Mouse (Mus musculus): ENCODE measurements around the gene Aasdhppt. TPM values are rescaled to one million over a fixed set of nuclear protein-coding genes. Genes with fewer than 3 reads are reported as not detected.
A peak's percentile ranks its signal among the peaks of the same experiment; 100 is the strongest.

Aasdhppt gene
- polyA plus RNA-seq, 1 experiment from 2014 or later, result 28.5 TPM

- no peak overlapping the region for H3K9ac ChIP-seq
- no peak overlapping the region for H3K4me3 ChIP-seq (replicated peaks)
- ATAC-seq (ENCODE audit: insufficient read depth, low FRiP score, low read depth), result no peak
- no peaks in the 10 kb centered on the region for H3K27me3 ChIP-seq (replicated peaks)
- WGBS, result 95% methylated on average over 3 of the region's 3 CpGs
- no peaks in the 10 kb centered on the region for H3K9me3 ChIP-seq
- no peak overlapping the region for H3K4me2 ChIP-seq
- H3K27ac ChIP-seq, result no peak overlapping the region
- H3K36me3 ChIP-seq, result no peaks in the 10 kb centered on the region
- no peaks in the 10 kb centered on the region for H3K4me1 ChIP-seq
Measured at GRCm38 (mm10) chr9:4266881-4267280, 42.4 kb downstream of the Aasdhppt start.

GRCm38 (mm10) chr9:4260746-4261090, 48.6 kb downstream of the Aasdhppt start:
- Histone ChIP-seq H3K27ac (no peak overlapping the region), H3K4me3 (replicated peaks) (peak overlapping the region; percentile 34)
- WGBS, result 63% methylated on average over 12 of the region's 12 CpGs

GRCm38 (mm10) chr9:4259841-4260745, 49.2 kb downstream of the Aasdhppt start:
- Histone ChIP-seq H3K4me2 (peak overlapping the region; percentile 25), H3K9me3 (no peaks in the 10 kb centered on the region), H3K9ac (no peak overlapping the region), H3K4me3 (replicated peaks) (peak overlapping the region; percentile 34), H3K36me3 (no peaks in the 10 kb centered on the region), H3K27ac (no peak overlapping the region), H3K4me1 (no peaks in the 10 kb centered on the region), H3K27me3 (replicated peaks) (no peaks in the 10 kb centered on the region)
- peak; percentile 43; the same call in 1 of the 2 replicates for ATAC-seq (ENCODE audit: insufficient read depth, low FRiP score, low read depth)
- 47% methylated on average over 59 of the region's 65 CpGs for WGBS

More at GRCm38 (mm10) chr9:4260746-4261090, 48.6 kb downstream of the Aasdhppt start:
- Histone ChIP-seq H3K9me3 (no peaks in the 10 kb centered on the region), H3K4me1 (no peaks in the 10 kb centered on the region), H3K4me2 (peak overlapping the region; percentile 25; the same call in 1 of the 2 replicates), H3K36me3 (no peaks in the 10 kb centered on the region), H3K27me3 (replicated peaks) (no peaks in the 10 kb centered on the region), H3K9ac (no peak overlapping the region)
- 0 out of 2 replicates have a peak, but pooled peaks have one; percentile 18 for ATAC-seq (ENCODE audit: insufficient read depth, low FRiP score, low read depth)

GRCm38 (mm10) chr9:4259074-4259473, 50.2 kb downstream of the Aasdhppt start:
- Histone ChIP-seq H3K9me3 (no peaks in the 10 kb centered on the region), H3K4me1 (no peaks in the 10 kb centered on the region), H3K36me3 (no peaks in the 10 kb centered on the region), H3K4me3 (replicated peaks) (no peak overlapping the region), H3K9ac (no peak overlapping the region), H3K4me2 (no peak overlapping the region), H3K27me3 (replicated peaks) (no peaks in the 10 kb centered on the region), H3K27ac (no peak overlapping the region)
- no peak for ATAC-seq (ENCODE audit: insufficient read depth, low FRiP score, low read depth)
- WGBS, result 87% methylated on average over 10 of the region's 10 CpGs

Small RNA genes lying within 50 kb of the gene (microRNA-seq; reads per million reads assigned to microRNA genes)
- not detected for gene Gm22195

Other genes with a start within 250 kb of the Aasdhppt start
- gene Kbtbd3, start 362 bp upstream of the Aasdhppt start, polyA plus RNA-seq (2015; fragmentation: Nextera tagmentation; extraction: Ambion mirVana), result 6.4 and 7.1 TPM in 2 replicates
- 35.7 and 36.8 TPM in 2 replicates for gene Msantd4, start 67.1 kb upstream of the Aasdhppt start, polyA plus RNA-seq (2015; fragmentation: Nextera tagmentation; extraction: Ambion mirVana)

Measured in stomach, embryonic 15.5 days (tissue).